Mouse (Mus musculus) forebrain, embryonic 14.5 days (tissue): ENCODE measurements around the gene Thsd4. TPM values are rescaled to one million over a fixed set of nuclear protein-coding genes. Genes with fewer than 3 reads are reported as not detected.
A peak's percentile ranks its signal among the peaks of the same experiment; 100 is the strongest.

Experiments
- ATAC-seq: fragments of 200-750 bp; cut with Nextera tagmentation; 2 replicates; pipeline ENCODE4 v1.8.0; 2017; ENCODE audit warnings: mild to moderate bottlenecking, moderate library complexity
- DNase-seq: peaks from one replicate; pipeline ENCODE4 v3.0.0-alpha.2; 2015; ENCODE audit warnings: low spot score
- H3K27ac ChIP-seq: fragments of 300-500 bp; sonication (generic); 2 replicates; pipeline ENCODE4 v1.5.1; 2014; ENCODE audit warnings: low read depth, mild to moderate bottlenecking, control low read depth, low read length, moderate library complexity
- H3K27me3 ChIP-seq: fragments of 300-500 bp; sonication (generic); replicated peaks from 2 replicates; pipeline ENCODE4 v1.6.1; 2014; ENCODE audit warnings: low read length, control low read depth, mixed read lengths; ENCODE audit not compliant: control insufficient read depth, insufficient read depth
- H3K36me3 ChIP-seq: fragments of 300-500 bp; sonication (generic); 2 replicates; pipeline ENCODE4 v1.6.1; 2014; ENCODE audit warnings: low read length, control low read depth; ENCODE audit not compliant: control insufficient read depth, insufficient read depth
- H3K4me1 ChIP-seq: fragments of 300-500 bp; sonication (generic); 2 replicates; pipeline ENCODE4 v1.6.1; 2014; ENCODE audit warnings: antibody characterized with exemption, low read length, control low read depth; ENCODE audit not compliant: control insufficient read depth, insufficient read depth
- H3K4me2 ChIP-seq: fragments of 300-500 bp; sonication (generic); 2 replicates; pipeline ENCODE4 v1.6.1; 2014; ENCODE audit warnings: mild to moderate bottlenecking, control low read depth, low read length
- H3K4me3 ChIP-seq: fragments of 300-500 bp; sonication (generic); 2 replicates; pipeline ENCODE4 v1.5.1; 2014; ENCODE audit warnings: low read depth, low read length, control low read depth
- H3K9ac ChIP-seq: fragments of 300-500 bp; sonication (generic); 2 replicates; pipeline ENCODE4 v1.6.1; 2014; ENCODE audit warnings: mild to moderate bottlenecking, low read length, control low read depth, moderate library complexity
- H3K9me3 ChIP-seq: fragments of 300-500 bp; sonication (generic); replicated peaks from 2 replicates; pipeline ENCODE4 v1.6.1; 2016; ENCODE audit warnings: low read length, control low read depth, mixed read lengths; ENCODE audit not compliant: control insufficient read depth
- WGBS: fragments of 180-500 bp; shearing (Covaris S2); extraction: QIAGEN DNeasy Blood & Tissue Kit; methylation state at CpG from one replicate; pipeline ENCODE4 v1.1.7; 2014; 5-methylcytosine and 5-hydroxymethylcytosine counted together
- polyA plus RNA-seq: library from polyadenylated mRNA; unstranded; fragments of >200 nt; fragmentation: Nextera tagmentation; extraction: Ambion mirVana; gene quantifications from 2 replicates; pipeline ENCODE4 v1.2.1, GENCODE M21; 2014

Gene Thsd4
- polyA plus RNA-seq, 1 experiment from 2014 or later, result 3.4 TPM

GRCm38 (mm10) chr9:60247998-60248397 is 273.8 kb downstream of the Thsd4 start:
- WGBS, result 81% methylated on average over 3 of the region's 3 CpGs
- no peaks in the 10 kb centered on the region for H3K4me1 ChIP-seq
- H3K27me3 ChIP-seq, result no peaks in the 10 kb centered on the region
- DNase-seq, result no peak
- H3K9me3 ChIP-seq, result no peaks in the 10 kb centered on the region
- no peak overlapping the region for H3K4me3 ChIP-seq
- H3K27ac ChIP-seq, result no peak overlapping the region
- no peak overlapping the region for H3K9ac ChIP-seq
- no peak overlapping the region for H3K4me2 ChIP-seq
- no peak for ATAC-seq
- no peaks in the 10 kb centered on the region for H3K36me3 ChIP-seq

- ATAC-seq (peak; percentile 34; the same call in 1 of the 2 replicates), DNase-seq (peak; percentile 86)
- no peaks in the 10 kb centered on the region for H3K4me1 ChIP-seq
- no peak overlapping the region for H3K4me2 ChIP-seq
- H3K27ac ChIP-seq, result no peak overlapping the region
- H3K9ac ChIP-seq, result no peak overlapping the region
- no peaks in the 10 kb centered on the region for H3K27me3 ChIP-seq
- H3K4me3 ChIP-seq, result no peak overlapping the region
- H3K36me3 ChIP-seq, result no peaks in the 10 kb centered on the region
- H3K9me3 ChIP-seq, result no peaks in the 10 kb centered on the region
- 1% methylated on average over 5 of the region's 5 CpGs for WGBS
Measured at GRCm38 (mm10) chr9:60244943-60245342, 276.9 kb downstream of the Thsd4 start.

- DNase-seq, result no peak
- no peaks in the 10 kb centered on the region for H3K36me3 ChIP-seq
Measured at GRCm38 (mm10) chr9:60243503-60243902, 278.3 kb downstream of the Thsd4 start.

GRCm38 (mm10) chr9:60237667-60238066 is 284.2 kb downstream of the Thsd4 start:
- Histone ChIP-seq H3K36me3 (no peaks in the 10 kb centered on the region), H3K27ac (no peak overlapping the region), H3K4me2 (no peak overlapping the region), H3K9me3 (no peaks in the 10 kb centered on the region), H3K27me3 (no peaks in the 10 kb centered on the region), H3K9ac (no peak overlapping the region), H3K4me3 (no peak overlapping the region), H3K4me1 (peaks cover 5% of the 10 kb centered on the region; the same call in 1 of the 2 replicates)
- no peak for ATAC-seq
- peak; percentile 68 for DNase-seq
- WGBS, result 40% methylated on average over 4 of the region's 4 CpGs

More at GRCm38 (mm10) chr9:60243503-60243902, 278.3 kb downstream of the Thsd4 start:
- H3K27ac ChIP-seq, result no peak overlapping the region
- WGBS, result 58% methylated on average over 6 of the region's 6 CpGs
- H3K9me3 ChIP-seq, result no peaks in the 10 kb centered on the region
- no peak for ATAC-seq
- H3K4me2 ChIP-seq, result no peak overlapping the region
- H3K27me3 ChIP-seq, result no peaks in the 10 kb centered on the region
- no peaks in the 10 kb centered on the region for H3K4me1 ChIP-seq
- no peak overlapping the region for H3K9ac ChIP-seq
- no peak overlapping the region for H3K4me3 ChIP-seq

- Histone ChIP-seq H3K4me1 (peaks cover 5% of the 10 kb centered on the region; the same call in 1 of the 2 replicates), H3K9me3 (no peaks in the 10 kb centered on the region), H3K27me3 (no peaks in the 10 kb centered on the region), H3K36me3 (no peaks in the 10 kb centered on the region), H3K4me3 (no peak overlapping the region), H3K4me2 (no peak overlapping the region), H3K9ac (no peak overlapping the region), H3K27ac (no peak overlapping the region)
- WGBS, result 81% methylated on average over 9 of the region's 9 CpGs
- ATAC-seq (no peak), DNase-seq (no peak)
Measured at GRCm38 (mm10) chr9:60236155-60236554, 285.7 kb downstream of the Thsd4 start.

GRCm38 (mm10) chr9:60234233-60235115 is 287.4 kb downstream of the Thsd4 start:
- 41% methylated on average over 8 of the region's 8 CpGs for WGBS
- peaks cover 5% of the 10 kb centered on the region; the same call in 1 of the 2 replicates for H3K4me1 ChIP-seq
- H3K4me3 ChIP-seq, result no peak overlapping the region
- H3K9ac ChIP-seq, result no peak overlapping the region
- H3K36me3 ChIP-seq, result no peaks in the 10 kb centered on the region
- H3K9me3 ChIP-seq, result no peaks in the 10 kb centered on the region
- peak overlapping the region; percentile 52; the same call in 1 of the 2 replicates for H3K27ac ChIP-seq
- H3K4me2 ChIP-seq, result no peak overlapping the region
- DNase-seq (peak; percentile 60), ATAC-seq (peak; percentile 63)
- no peaks in the 10 kb centered on the region for H3K27me3 ChIP-seq

- Histone ChIP-seq H3K36me3 (no peaks in the 10 kb centered on the region), H3K4me2 (no peak overlapping the region), H3K4me3 (no peak overlapping the region), H3K27me3 (no peaks in the 10 kb centered on the region), H3K9ac (no peak overlapping the region), H3K9me3 (no peaks in the 10 kb centered on the region), H3K4me1 (peaks cover 9% of the 10 kb centered on the region), H3K27ac (no peak overlapping the region)
- DNase-seq (no peak), ATAC-seq (no peak)
- WGBS, result 64% methylated on average over 9 of the region's 9 CpGs
Measured at GRCm38 (mm10) chr9:60231981-60232881, 289.6 kb downstream of the Thsd4 start.

GRCm38 (mm10) chr9:60229496-60229895 is 292.4 kb downstream of the Thsd4 start:
- H3K4me1 ChIP-seq, result peaks cover 12% of the 10 kb centered on the region
- WGBS, result 88% methylated on average over 4 of the region's 4 CpGs
- H3K27me3 ChIP-seq, result no peaks in the 10 kb centered on the region
- H3K9ac ChIP-seq, result no peak overlapping the region
- H3K4me2 ChIP-seq, result no peak overlapping the region
- H3K36me3 ChIP-seq, result no peaks in the 10 kb centered on the region
- DNase-seq, result no peak
- no peak overlapping the region for H3K27ac ChIP-seq
- no peak overlapping the region for H3K4me3 ChIP-seq
- H3K9me3 ChIP-seq, result no peaks in the 10 kb centered on the region
- ATAC-seq, result no peak
